Mouse (Mus musculus) heart, adult 10 weeks (tissue): ENCODE results near the gene Olfr959. TPM values are rescaled to one million over a fixed set of nuclear protein-coding genes. Genes with fewer than 3 reads are reported as not detected.

Experiments
- polyA plus RNA-seq: library from polyadenylated mRNA; stranded (reverse); fragments of 350-450 nt; fragmentation: Illumina TruSeq; extraction: RNeasy Lipid Tissue Mini Kit (QIAGEN cat#74804); gene quantifications from one replicate; pipeline ENCODE4 v1.2.3, GENCODE M21; 2014; ENCODE audit warnings: low read depth, low replicate concordance

Olfr959 gene
- not detected for polyA plus RNA-seq

GRCm38 (mm10) chr9:39575469-39575868, at the start of gene Olfr959:
Gene Olfr959, minus strand, starts transcription at chr9:39575569.

GRCm38 (mm10) chr9:39621073-39621472, 45.7 kb upstream of the Olfr959 start, which contains the start of gene Olfr960:
Gene Olfr960, plus strand, starts transcription at chr9:39621373.

GRCm38 (mm10) chr9:39610355-39610754, 35.0 kb upstream of the Olfr959 start, which contains the start of gene Olfr148:
Gene Olfr148, plus strand, starts transcription at chr9:39610655.

GRCm38 (mm10) chr9:39603999-39604453, 28.7 kb upstream of the Olfr959 start, which contains the start of gene AW551984:
Gene AW551984, minus strand, starts transcription at chr9:39604403.

GRCm38 (mm10) chr9:39553946-39554345, 21.4 kb downstream of the Olfr959 start, which contains the start of gene Olfr958:
Gene Olfr958, minus strand, starts transcription at chr9:39554054.

Other genes with a start within 250 kb of the Olfr959 start
- not detected for gene Olfr948, start 249.5 kb downstream of the Olfr959 start, polyA plus RNA-seq
- gene Olfr951, start 188.2 kb downstream of the Olfr959 start, polyA plus RNA-seq, result not detected
- gene Olfr952, start 148.4 kb downstream of the Olfr959 start, polyA plus RNA-seq, result not detected
- gene Olfr954, start 118.9 kb downstream of the Olfr959 start, polyA plus RNA-seq, result not detected
- gene Olfr955, start 103.6 kb downstream of the Olfr959 start, polyA plus RNA-seq, result not detected
- gene Olfr44, start 81.6 kb downstream of the Olfr959 start, polyA plus RNA-seq, result not detected
- not detected for gene Olfr957, start 59.8 kb downstream of the Olfr959 start, polyA plus RNA-seq
- gene Olfr958, start 21.5 kb downstream of the Olfr959 start, polyA plus RNA-seq, result not detected
- gene AW551984, start 28.8 kb upstream of the Olfr959 start, polyA plus RNA-seq, result 0.26 TPM
- gene Olfr148, start 35.1 kb upstream of the Olfr959 start, polyA plus RNA-seq, result not detected
- gene Olfr960, start 45.8 kb upstream of the Olfr959 start, polyA plus RNA-seq, result not detected
- gene Olfr961, start 69.5 kb upstream of the Olfr959 start, polyA plus RNA-seq, result not detected
- gene Olfr963, start 91.6 kb upstream of the Olfr959 start, polyA plus RNA-seq, result not detected
- gene Olfr149, start 131.5 kb upstream of the Olfr959 start, polyA plus RNA-seq, result not detected
- gene Olfr965, start 135.8 kb upstream of the Olfr959 start, polyA plus RNA-seq, result not detected
- gene Olfr150, start 155.4 kb upstream of the Olfr959 start, polyA plus RNA-seq, result not detected
- not detected for gene Olfr967, start 170.7 kb upstream of the Olfr959 start, polyA plus RNA-seq
- gene Olfr968, start 207.7 kb upstream of the Olfr959 start, polyA plus RNA-seq, result not detected
- gene Olfr969, start 215.4 kb upstream of the Olfr959 start, polyA plus RNA-seq, result not detected
- gene Olfr970, start 233.3 kb upstream of the Olfr959 start, polyA plus RNA-seq, result not detected